Mouse (Mus musculus): Measurements from ENCODE around the gene Dido1.

DNA sequence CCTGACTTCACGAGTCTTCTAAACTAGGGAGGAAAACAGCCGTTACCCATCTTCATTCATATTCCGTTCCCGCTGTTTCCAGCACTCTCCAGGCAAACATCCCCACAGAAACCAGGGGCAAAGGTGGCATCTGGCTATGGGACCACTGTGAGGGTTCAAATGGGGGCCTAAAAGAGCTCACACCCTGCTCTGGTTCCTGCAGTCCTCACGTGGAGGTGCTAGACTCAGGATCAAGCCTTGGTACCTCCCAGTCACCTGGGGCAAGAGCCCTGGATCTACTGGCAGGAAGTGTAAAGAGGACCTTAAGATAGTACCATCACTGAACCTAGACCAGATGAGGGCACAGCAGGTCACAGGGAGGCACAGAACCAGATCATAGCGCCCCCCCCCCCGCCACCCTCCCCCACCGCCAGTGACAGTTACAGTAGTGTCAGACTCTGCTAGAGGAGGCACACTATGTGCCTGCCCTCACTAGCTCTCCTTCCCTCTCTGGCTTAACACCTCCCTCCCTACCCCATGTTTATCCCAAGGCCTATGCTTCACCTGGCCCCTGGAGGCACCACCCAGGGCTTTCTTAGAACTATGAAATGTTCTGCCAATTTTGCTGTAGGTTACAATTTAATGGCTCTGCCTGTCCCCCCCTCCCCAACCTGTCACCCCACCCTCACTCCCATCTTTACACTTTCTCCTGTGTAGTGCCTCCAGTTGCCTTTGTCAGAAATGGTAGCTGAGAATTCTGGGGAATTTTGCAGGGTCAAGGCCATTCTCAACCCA, 16.2 kb upstream of the Dido1 start:
- TF ChIP-seq CTCF (conservative IDR thresholded peaks at IDR 0.05; ENCODE audit: low read length) (no peak), POU5F1 (IDR thresholded peaks at IDR 0.05; ENCODE audit: borderline replicate concordance, low read length) (no peak)
